ENCODE assay signal across 12 mouse cellular contexts in genomic region chr7:126032776-126033209, GRCm38 (mm10). TPM values are rescaled to one million over a fixed set of nuclear protein-coding genes. Genes with fewer than 3 reads are reported as not detected.
DNase-seq lines count a peak whose midpoint lies in the region; ATAC-seq and TF ChIP-seq lines count a peak whose summit lies in the region.
"Had no signal": no experiment of that assay in that cellular context is flagged by ENCODE, and none has a peak within 500 bp of the region (broad histone marks: within the 10 kb centered on the region; RNA-seq: fewer than 3 reads in every experiment).

No protein-coding gene starts in this region.

- H3K4me1 ChIP-seq in forebrain, embryonic 16.5 days (replicated peaks; ENCODE audit: control insufficient read depth, insufficient read depth, low read length), result peaks cover 35% of the 10 kb centered on the region
- H3K4me1 ChIP-seq in midbrain, embryonic 13.5 days (replicated peaks), result peaks cover 19% of the 10 kb centered on the region
- H3K4me1 ChIP-seq in thymus, adult 2 months (replicated peaks; ENCODE audit: control insufficient read depth, insufficient read depth, low read length), result no peaks in the 10 kb centered on the region

- TF ChIP-seq CTCF in thymus, adult 2 months (IDR thresholded peaks at IDR 0.05; ENCODE audit: borderline replicate concordance, control insufficient read depth, extremely low read depth, insufficient read depth, low read length, poor library complexity), result no peak

- no peaks in the 10 kb centered on the region for H3K27me3 ChIP-seq in forebrain, embryonic 16.5 days (replicated peaks; ENCODE audit: control insufficient read depth, insufficient read depth, low read length)
- H3K27me3 ChIP-seq in midbrain, embryonic 13.5 days, result no peaks in the 10 kb centered on the region
- H3K27me3 ChIP-seq in thymus, adult 2 months (ENCODE audit: control insufficient read depth, insufficient read depth, low read length), result no peaks in the 10 kb centered on the region
- H3K27me3 ChIP-seq: liver, embryonic 15.5 days had no signal

- 56% methylated on average over 5 of the region's 5 CpGs for WGBS in forebrain, embryonic 16.5 days
- 77% methylated on average over 5 of the region's 5 CpGs for WGBS in midbrain, embryonic 13.5 days
- WGBS in thymus, adult 2 months, result 90% methylated on average over 5 of the region's 5 CpGs

- no peak overlapping the region for H3K9ac ChIP-seq in forebrain, embryonic 16.5 days (replicated peaks; ENCODE audit: low read depth, low read length)
- no peak overlapping the region for H3K9ac ChIP-seq in midbrain, embryonic 13.5 days (replicated peaks)
- H3K9ac ChIP-seq: liver, embryonic 15.5 days had no signal

- H3K4me2 ChIP-seq in forebrain, embryonic 16.5 days (ENCODE audit: low read length), result no peak overlapping the region
- H3K4me2 ChIP-seq in midbrain, embryonic 13.5 days (replicated peaks), result no peak overlapping the region
- H3K4me2 ChIP-seq: liver, embryonic 15.5 days had no signal

- H3K36me3 ChIP-seq in forebrain, embryonic 16.5 days (ENCODE audit: control insufficient read depth, insufficient read depth), result no peaks in the 10 kb centered on the region
- H3K36me3 ChIP-seq in midbrain, embryonic 13.5 days, result no peaks in the 10 kb centered on the region
- H3K36me3 ChIP-seq in thymus, adult 2 months (ENCODE audit: control insufficient read depth, insufficient read depth, low read length), result no peaks in the 10 kb centered on the region
- H3K36me3 ChIP-seq: liver, embryonic 15.5 days had no signal

- peak; percentile 39 for DNase-seq in layer of hippocampus, adult 11-12 months (ENCODE audit: low spot score)
- no peak for DNase-seq in layer of hippocampus, postnatal 25 days (ENCODE audit: extremely low spot score in 1 of 2, low spot score in 1 of 2)
- DNase-seq in cerebellum, adult 11-12 months, result peak; percentile 96
- DNase-seq in thymus, postnatal 4 days, result no peak
- no peak for DNase-seq in thymus, adult 2 months
- DNase-seq in left cerebral cortex, adult 18-20 months (ENCODE audit: low spot score in 2 of 2), result no peak
- DNase-seq: heart, adult 11 months had no signal

- H3K4me3 ChIP-seq in forebrain, embryonic 16.5 days (replicated peaks; ENCODE audit: low read length), result no peak overlapping the region
- no peak overlapping the region for H3K4me3 ChIP-seq in midbrain, embryonic 13.5 days (replicated peaks)
- no peak overlapping the region for H3K4me3 ChIP-seq in thymus, adult 2 months (ENCODE audit: control insufficient read depth, insufficient read depth, low read length)
- H3K4me3 ChIP-seq: left cerebral cortex, adult 2 months; liver, embryonic 15.5 days had no signal

- peak overlapping the region; percentile 71 for H3K27ac ChIP-seq in forebrain, embryonic 16.5 days (ENCODE audit: low read length)
- 0 out of 2 replicates have a peak overlapping the region, but pooled peaks have one; percentile 31 for H3K27ac ChIP-seq in midbrain, embryonic 13.5 days
- no peak overlapping the region for H3K27ac ChIP-seq in thymus, adult 2 months (ENCODE audit: control insufficient read depth, insufficient read depth, low read length)
- H3K27ac ChIP-seq: left cerebral cortex, adult 2 months; liver, embryonic 15.5 days had no signal

- peak; percentile 74 for ATAC-seq in forebrain, embryonic 16.5 days
- ATAC-seq in midbrain, embryonic 13.5 days, result peak; percentile 53
- ATAC-seq: CD4-positive, CD25-positive, alpha-beta regulatory T cell, adult 4 months had no signal

- no peaks in the 10 kb centered on the region for H3K9me3 ChIP-seq in forebrain, embryonic 16.5 days (ENCODE audit: control insufficient read depth, low read length)
- no peaks in the 10 kb centered on the region for H3K9me3 ChIP-seq in midbrain, embryonic 13.5 days
- H3K9me3 ChIP-seq: liver, embryonic 15.5 days had no signal

- no peak for TF ChIP-seq POLR2A in thymus, adult 2 months (IDR thresholded peaks at IDR 0.05; ENCODE audit: control insufficient read depth, extremely low read depth, insufficient read depth, low read length, poor library complexity)

RNA-seq across cellular contexts. Expression of gene Gsg1l, which starts 49.4 kb away (rescaled TPM):
- total RNA-seq in layer of hippocampus, postnatal 25 days (2021), result 10 to 100 TPM; 14.3 to 14.4 TPM
- 5.8 and 6.1 TPM in 2 replicates for polyA plus RNA-seq in forebrain, embryonic 16.5 days (2015; fragmentation: Nextera tagmentation; extraction: Ambion mirVana)
- polyA plus RNA-seq in midbrain, embryonic 13.5 days (2015; fragmentation: Nextera tagmentation; extraction: Ambion mirVana), result 5.0 and 6.8 TPM in 2 replicates
- polyA plus RNA-seq in thymus, adult 2 months (2012; rRNA removed), result 0.18 and 0.94 TPM in 2 replicates
- total RNA-seq in left cerebral cortex, adult 18-20 months (2021), result 10 to 100 TPM; 65.7 to 75.3 TPM
- polyA plus RNA-seq: CD4-positive, CD25-positive, alpha-beta regulatory T cell, adult 4 months had no signal

Comparison
In these comparisons a context has a peak if more than half of its experiments do, and no peak if none do; other contexts are left out.
1. DNase-seq: peak in layer of hippocampus, adult 11-12 months (single experiment) and cerebellum, adult 11-12 months (single experiment); none in layer of hippocampus, postnatal 25 days (0 of 2), thymus, postnatal 4 days (single experiment), thymus, adult 2 months (single experiment) and left cerebral cortex, adult 18-20 months (0 of 2).